Mouse (Mus musculus) ES-CJ7 (cell line): ENCODE data around the gene Abca13.

Source experiments
- DNase-seq: peaks from one replicate; pipeline ENCODE4 v3.0.0; 2011; ENCODE audit warnings: low read depth, low spot score

The Abca13 gene

DNA sequence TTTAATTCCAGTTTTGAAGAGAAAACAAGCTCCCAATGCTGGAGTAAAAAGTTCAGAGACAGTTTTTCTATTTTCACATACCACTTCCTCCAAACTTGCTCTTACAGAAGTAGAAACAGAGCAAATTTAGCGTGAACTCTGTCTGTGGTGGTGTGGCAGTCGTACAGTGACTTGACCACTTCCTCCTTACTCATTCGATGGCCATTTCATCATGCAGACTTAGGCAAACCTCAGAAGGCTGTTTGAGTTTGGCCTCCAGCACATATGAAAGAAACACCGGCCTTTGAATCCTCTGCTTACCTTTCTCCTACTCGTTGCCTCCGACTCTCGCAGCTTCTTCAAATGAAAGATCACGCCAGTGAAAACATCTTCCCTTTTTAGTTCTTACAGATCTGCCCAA lies 340.0 kb downstream of the Abca13 start:
- DNase-seq = no peak

DNA sequence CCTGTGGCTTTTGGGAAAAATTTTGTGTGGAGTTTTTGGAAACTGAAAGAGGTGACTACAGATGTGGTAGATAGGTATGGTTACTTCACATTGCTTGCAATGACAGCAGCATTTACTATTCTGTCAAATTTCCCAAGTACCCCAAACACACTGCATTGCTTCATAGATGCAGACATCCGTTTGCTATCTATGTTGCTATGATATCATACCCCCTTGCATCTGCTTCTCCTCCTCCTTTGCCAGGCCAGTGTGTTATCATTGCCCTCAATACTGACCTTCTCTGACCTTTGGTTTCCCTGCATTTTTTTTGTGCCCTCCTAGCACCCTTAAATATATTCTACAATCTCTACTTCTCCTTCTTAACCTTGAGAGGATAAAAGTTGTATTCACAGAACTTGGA lies 341.4 kb downstream of the Abca13 start:
- DNase-seq = no peak

DNA sequence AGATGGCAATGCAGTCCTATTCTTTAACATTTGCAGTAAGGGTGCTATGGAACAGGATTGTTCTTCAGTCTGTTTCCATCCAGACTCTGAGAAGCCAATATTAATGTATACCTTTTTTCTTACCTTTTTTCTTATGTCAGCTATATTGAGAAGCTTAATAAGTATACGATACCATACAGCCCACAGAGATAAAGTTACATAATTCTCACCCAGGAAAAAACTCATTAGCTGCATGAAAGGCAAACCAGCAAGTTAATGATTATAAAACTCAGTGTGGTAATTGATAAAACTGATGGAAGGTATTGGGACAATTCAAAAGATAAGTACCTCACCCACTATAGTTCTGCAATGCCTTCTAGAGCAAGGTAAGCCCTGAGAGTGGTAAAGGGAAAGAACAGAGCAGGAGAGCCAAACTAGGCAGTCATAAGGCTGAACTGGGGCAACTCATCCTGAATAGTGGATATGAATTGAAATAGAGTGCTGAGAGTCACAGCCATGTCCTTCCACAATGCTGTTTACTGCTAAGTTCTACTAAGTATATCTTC lies 342.0 kb downstream of the Abca13 start:
- no peak for DNase-seq

DNA sequence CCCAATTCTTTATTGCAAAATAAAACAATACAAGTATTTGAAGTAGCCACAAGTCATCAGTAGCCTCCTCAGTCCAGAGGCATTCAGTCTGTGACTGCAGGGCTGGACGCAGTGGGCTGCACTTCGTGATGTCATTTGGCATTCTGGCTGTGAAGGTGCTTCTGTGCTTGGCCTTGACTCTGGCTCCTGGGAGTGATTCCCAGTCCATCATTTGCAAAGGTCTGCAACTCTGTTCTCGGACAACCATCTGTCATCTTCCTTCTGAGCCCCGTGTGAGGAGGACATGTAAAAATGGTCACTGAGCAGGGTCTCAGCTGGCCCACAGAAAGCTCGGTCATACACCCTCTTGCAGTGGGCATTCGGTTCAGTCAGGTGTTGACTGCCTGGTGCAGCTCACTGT lies 345.1 kb downstream of the Abca13 start:
- DNase-seq = no peak

DNA sequence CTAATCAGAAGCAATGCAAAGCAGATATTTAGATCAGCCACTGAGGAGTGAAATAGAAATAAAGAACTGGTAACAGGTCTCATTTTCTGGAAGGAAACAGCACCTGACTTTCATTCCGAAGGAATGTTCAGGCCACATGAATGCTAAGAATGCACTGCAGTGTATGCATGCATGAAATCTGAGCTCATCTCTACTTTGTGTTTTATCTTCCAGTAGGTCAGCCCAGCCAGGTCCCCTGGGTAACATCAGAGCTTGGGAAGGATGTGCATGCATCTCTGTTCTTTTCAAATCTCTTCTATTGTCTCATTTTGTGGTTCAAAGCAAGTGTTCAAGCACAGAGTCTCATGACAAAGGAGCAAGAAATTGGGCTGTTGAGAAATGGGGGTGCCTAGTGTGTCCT lies 346.6 kb downstream of the Abca13 start:
- no peak for DNase-seq

DNA sequence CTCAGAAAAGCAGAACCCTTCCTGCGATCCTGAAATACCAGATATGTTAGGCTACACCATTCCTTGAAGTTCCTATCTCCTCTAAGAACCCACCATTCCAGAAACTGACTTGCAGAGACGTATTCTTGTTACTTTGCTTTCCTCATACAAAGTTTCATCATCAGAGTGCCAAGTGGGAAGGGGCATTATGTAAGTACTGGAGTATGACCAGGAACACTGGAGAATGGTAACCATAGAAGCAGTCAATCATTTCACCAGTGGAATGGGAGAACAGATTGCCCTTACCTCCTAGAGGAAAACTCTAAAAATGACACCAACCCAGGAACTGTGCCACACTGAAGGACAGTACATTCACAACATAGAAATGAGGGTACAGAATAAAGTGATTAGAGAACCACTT lies 368.3 kb downstream of the Abca13 start:
- DNase-seq = no peak

DNA sequence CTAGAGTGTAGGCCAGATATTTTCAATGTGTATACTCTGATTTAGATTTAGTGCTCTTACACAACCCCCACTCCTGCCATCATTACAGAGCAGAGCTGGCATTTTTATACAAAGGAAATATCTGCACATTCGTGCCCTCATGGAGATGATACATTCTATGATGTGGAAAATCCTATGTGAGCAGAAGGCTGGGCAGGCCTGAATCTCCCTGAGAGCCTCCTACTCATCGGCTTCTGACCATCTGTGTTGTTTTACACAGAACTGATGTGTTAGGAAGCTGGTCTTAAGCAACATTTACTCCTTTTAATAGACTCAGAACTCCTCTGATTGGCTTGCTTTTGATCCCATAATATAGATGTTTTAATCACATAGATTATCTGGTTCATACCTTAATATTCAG lies 376.6 kb downstream of the Abca13 start:
- DNase-seq = no peak

DNA sequence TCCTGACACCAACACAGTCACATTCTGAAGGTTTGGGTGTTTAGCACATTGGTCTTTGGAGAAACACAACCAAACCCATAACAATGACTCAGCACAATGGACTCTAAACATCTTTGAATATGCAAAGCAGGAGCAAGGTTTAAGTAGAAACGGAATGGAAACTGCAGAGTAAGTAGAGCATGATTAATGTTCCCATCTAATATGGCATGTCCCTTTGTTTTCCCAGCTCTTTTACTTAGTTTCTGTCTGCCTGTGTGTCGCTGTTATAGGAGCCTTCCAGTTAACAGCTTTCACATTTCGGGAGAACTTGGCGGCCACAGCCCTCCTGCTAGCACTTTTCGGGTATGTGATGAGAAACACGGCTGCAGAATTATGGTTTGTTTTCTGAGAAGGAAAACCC lies 378.6 kb downstream of the Abca13 start:
- peak; percentile 29 for DNase-seq

DNA sequence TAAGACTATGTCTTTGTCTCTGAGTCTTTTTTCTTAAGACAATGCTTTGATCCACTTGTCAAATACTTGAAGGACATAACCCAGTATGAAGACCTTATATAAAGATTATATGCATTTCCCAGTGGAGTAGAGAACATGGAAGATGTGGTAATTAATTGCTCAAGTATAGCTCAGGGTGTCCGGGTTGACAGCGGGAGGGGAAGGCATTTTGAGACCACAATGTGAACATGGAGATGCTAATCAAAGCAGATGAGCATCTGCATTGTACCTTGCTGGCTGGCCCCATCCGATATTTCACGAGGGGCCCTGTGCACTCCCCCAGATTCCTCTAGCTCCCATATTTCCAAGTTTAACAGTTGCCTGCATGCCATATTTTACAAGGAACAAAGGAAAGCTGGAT lies 383.2 kb downstream of the Abca13 start:
- DNase-seq = no peak

DNA sequence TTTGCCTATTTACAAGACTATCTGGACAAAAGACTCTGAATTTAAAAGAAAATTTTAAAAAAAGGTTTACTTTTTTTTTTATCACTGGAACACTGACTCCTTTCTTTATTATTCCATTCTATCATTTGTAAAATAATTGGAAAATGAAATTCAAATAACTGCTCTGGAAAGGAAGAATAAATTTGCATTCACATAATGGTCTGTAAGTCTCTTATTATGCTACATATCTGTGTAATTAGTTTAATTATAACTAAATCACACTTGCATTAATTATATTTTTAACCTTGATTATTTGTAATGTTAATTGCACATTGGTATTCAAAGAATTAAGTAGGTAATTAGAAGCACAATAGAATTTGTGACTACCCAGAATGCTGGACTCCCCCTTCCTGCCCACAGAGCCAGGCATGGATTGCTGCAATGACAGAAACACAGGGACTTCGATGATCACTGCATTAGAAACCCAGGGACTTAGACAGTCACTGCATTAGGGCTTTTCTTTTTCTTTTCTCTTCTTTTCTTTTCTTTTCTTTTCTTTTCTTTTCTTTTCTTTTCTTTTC lies 400.1 kb downstream of the Abca13 start:
- no peak for DNase-seq

DNA sequence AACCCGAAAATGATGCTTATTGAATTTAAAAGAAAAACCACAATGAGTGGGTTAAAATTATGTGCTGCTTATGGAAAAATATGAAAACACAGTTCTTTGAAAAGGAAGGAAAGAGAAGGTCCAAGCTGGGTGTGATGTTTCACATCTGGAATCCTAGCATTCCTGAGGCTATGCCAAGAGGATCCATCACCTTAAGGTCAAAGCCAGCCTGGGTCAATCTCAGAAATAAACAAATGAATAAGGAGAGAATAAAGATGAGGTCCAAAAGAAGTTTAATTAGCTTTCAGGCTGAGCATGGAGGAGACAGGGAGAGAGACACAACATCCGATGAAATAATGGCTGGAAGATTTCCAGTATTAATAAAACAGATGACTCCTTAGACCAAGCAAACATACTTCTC lies 405.6 kb downstream of the Abca13 start:
- no peak for DNase-seq

DNA sequence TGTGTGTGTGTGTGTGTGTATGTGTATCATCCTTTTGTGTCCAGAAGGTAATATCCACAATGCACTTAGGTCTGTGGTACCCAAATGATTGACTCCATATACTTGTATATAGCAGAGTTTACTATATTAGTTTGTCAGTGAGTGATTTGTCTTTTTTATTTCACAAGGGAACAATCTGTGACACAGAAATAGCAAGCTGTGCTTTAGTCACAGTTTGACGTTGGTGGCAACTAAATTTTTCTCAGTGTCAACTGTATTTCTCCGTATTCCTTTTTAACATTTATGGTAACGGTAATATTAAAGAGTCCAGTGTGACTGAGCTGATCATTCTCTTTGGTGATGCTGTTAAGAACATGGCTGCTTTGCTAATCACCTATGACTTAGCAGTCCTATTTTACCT lies 409.4 kb downstream of the Abca13 start:
- DNase-seq = no peak

DNA sequence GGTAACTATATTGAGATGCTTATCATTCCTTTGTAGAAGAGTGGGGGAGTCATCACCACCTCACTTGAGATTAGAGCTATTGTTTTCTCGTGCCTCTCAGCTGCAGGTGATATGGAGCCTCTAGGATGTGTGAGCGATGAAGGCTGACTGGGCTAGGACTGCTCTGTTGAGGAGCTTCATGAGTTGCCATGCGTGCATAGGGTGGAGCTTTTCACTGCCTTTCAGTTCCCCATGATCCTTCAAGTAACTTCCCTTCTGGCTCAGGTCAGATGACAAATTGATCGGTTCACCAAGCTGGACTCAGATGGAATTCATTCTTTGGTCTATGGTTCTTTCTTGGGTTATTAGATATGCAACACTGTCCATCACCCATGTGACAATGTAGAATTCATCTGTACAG lies 410.4 kb downstream of the Abca13 start:
- no peak for DNase-seq

DNA sequence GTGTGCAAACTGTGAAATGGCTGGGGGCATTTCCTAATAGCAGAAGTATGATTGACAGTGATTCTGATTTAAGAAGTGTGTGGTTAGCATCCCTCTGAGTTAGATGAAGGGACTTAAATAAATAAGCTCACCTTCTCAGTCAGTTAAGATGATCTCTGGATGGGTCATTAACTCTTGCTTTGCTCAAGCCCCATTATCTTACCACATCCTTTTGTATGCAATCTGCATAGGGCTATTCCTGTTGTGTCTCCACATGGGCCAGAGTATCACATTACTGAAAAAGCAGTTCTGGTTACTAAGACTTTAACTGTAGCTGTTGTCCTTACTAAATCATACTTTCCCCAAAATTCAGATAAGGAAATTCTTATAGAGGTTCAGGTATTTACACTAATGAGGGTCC lies 416.5 kb downstream of the Abca13 start:
- no peak for DNase-seq

DNA sequence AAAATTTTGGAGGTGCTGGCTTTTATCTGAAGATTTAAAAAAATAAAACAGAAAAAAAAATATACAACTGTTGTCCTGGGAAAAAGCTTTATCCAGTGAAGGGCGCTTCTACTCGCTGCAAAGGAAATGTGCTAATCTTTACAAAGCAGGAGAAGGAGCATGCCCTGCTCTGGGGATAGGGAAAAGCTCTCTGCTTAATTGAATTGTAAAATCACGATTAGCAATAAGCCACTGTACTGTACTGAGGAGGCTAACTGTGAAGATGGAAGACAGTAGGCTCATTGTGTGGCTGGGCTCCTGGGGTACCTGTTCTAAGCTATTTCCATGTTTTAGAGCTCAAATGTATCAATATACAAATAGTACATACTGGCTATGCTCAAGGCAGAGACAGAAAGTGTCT lies 417.3 kb downstream of the Abca13 start:
- DNase-seq = no peak

DNA sequence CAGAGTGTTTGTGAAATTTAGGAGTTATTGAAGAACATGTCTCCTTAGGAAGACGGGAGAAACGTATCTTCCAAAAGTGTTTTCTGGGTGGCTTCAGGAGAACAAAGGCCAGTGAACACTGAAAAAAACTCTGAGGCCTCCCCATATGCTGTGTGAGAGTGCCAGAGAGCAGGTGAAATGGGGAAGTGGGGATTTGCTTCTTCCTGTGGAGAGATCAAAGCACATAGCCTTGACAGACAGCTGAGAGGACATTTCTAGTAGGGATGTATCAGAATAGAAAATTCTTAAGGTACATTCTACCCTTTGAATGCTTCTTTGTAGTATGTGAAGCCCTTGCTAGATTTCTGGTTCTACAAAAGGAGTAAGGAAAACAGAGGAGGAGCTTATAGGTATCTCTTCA lies 424.4 kb downstream of the Abca13 start:
- DNase-seq = no peak

DNA sequence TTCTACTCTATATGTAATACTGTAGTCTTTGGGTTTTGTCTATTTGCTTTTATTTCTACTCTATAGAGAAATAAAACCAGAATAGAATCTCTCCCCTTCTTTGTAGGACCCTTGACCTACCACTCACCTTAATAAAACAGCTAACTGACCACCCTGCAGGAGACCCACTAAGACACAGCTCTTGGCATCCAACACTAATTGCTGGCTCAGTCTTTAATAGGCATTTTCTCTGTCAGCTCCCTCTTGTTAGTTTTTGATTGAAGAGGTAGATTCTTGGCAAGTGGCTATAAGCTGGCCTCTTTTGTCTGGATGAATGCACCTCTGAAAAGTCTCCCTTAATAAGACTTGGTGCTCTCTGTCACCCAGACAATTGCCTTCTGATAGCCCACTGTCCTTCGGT lies 424.9 kb downstream of the Abca13 start:
- DNase-seq = no peak

DNA sequence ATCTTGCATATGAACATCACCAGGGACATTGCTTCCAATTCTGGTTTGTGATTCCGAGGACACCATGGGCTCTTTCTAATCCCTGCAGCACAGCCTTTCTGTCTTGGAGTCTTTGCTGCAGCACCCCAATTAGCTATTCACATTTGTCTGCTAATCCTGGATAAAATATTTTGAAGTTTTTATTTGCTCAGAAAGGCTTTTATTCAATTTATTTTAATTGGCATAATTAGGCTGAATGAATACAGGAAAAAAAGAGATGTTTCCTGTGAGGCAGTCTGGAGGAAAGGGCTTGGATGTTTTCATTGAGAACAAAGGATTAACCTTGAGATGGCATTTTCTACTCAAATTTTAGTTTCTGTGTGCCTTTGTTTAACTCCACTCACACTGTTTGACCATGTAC lies 428.2 kb downstream of the Abca13 start:
- DNase-seq = no peak

DNA sequence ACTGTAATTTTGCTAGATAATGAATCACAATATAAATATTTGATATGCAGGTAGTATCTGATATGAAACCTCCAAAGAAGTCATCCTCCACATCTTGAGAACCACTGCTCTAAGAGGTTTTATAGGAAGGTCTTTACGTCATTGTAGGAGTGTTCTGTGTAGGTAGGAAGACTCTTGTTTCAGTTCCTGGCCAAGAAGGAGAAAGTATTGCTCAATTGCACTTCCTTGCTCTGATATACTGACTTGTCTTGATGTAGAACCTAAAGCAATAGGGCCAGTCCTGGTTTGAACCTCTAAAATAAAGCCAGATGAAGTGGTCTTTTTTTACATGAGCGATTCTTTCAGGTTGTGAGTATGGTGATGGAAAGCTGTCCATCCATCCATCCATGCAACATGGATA lies 431.1 kb downstream of the Abca13 start:
- no peak for DNase-seq

DNA sequence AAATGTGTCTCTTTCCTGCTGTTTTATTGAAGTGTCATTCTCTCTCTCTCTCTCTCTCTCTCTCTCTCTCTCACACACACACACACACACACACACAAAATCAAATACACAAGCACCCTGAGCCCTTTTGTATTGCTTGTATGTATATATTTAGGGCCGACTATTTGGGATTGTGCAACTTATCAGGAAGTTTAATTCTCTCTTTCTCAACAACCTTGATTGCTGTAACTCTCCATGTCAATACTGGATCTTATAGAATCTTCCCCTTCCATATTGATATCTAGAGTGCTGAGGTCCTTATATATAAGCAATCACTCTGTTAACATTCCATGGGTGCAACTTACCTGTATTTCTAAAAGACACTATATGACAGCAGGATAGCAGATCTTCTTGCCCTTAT lies 433.0 kb downstream of the Abca13 start:
- DNase-seq = no peak

DNA sequence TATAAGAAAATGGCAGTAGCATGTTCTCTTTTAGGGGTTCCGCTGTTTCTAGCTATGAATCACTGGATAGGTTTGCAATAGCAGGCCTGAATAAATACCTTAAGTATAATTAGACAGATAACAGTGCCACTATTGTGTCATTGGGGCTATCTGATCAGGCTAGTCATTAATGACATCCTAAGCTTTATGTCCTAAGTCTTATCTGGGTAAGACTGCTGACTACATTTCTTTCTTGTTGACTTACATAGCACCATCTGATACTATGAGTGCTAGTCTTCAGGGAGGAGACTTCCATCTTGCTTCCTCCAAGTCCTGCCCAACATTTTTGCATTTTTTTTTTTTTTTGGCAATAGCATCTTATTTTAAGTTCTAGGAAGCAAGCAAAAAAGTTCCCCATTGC lies 434.1 kb downstream of the Abca13 start:
- DNase-seq = no peak

DNA sequence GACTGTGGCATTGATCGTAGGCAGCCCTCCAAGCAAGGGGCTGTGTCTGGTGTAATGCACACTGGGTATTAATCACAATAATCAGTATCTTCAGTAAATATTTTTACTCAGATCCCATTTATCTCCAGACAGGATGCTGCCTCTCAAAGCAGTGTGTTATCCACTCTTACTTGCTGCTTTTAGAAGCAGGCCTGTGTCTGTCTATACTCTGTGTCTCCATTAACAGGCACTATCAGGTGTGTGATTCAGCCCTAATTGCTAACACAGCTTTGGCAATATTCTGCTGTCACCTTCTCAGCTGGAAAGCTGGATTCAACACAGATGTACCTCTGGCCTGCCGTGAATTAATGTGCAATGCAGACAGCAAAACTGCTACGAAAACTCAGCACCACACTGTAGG lies 455.5 kb downstream of the Abca13 start:
- DNase-seq = no peak

DNA sequence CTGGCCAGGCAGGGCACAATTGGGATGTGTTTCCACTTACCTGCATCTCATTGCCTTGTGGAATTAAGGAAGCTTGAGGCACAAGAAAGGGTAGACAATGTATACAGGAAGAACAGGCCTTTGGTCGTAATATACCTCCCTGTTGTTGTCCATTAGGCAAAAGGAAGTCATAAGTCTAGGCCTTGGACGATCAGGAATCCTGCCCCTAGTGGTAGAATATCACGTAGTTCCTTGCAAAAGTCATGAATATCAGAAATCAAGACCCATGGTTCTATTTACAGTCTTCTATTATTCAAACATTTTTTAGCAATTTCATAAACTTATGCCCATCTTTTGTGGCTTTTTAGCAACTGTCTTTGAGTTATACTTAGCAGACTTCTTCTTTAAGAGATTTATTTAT lies 456.2 kb downstream of the Abca13 start:
- peak; percentile 60 for DNase-seq

DNA sequence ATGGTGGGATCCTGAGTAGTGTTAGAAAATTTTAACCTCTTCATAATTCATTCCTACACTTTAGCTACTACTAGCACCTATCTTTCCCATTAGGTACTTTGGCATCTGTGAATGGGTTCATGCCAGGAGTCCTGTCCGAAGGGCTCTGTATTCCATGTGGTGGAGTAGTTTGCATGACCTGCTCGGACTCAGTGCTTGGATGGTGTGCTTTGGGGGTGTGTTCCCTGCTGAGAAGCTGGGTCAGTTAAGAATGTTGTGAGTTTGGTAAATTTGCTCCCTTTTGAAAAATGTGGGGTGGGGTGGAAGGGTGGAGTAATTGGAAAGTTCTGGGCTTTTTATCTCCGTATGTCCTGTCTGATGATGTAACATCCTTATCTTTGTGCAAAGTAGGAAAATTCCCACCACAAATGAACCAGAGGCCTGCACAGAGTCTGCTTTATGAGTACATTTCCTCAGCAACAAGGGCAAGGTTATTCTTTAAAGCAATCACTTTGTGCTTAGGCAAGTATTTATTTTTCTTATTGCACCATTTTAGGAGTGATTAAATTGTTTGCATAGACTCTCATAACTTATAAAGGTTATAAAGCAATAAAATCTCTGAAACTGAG lies 475.0 kb downstream of the Abca13 start:
- DNase-seq = no peak
